Mouse (Mus musculus) heart, postnatal 0 days (tissue): ENCODE measurements around the gene Exoc6. TPM values are rescaled to one million over a fixed set of nuclear protein-coding genes. Genes with fewer than 3 reads are reported as not detected.

Source experiments
- ATAC-seq: fragments of 200-750 bp; cut with Nextera tagmentation; 2 replicates; pipeline ENCODE4 v1.8.0; 2017; ENCODE audit warnings: low read depth, moderate number of reproducible peaks, moderate library complexity; ENCODE audit not compliant: insufficient read depth
- DNase-seq: peaks from one replicate; pipeline ENCODE4 v3.0.0-alpha.2; 2016; ENCODE audit warnings: low spot score
- H3K27ac ChIP-seq: fragments of 300-500 bp; sonication (generic); 2 replicates; pipeline ENCODE4 v1.5.1; 2014; ENCODE audit warnings: low read depth, mild to moderate bottlenecking
- H3K27me3 ChIP-seq: fragments of 300-500 bp; sonication (generic); 2 replicates; pipeline ENCODE4 v1.6.1; 2014; ENCODE audit warnings: low read length, mixed read lengths; ENCODE audit not compliant: control insufficient read depth, insufficient read depth
- H3K36me3 ChIP-seq: fragments of 300-500 bp; sonication (generic); replicated peaks from 2 replicates; pipeline ENCODE4 v1.6.1; 2014; ENCODE audit warnings: low read length, mixed read lengths; ENCODE audit not compliant: control insufficient read depth, insufficient read depth
- H3K4me1 ChIP-seq: fragments of 300-500 bp; sonication (generic); 2 replicates; pipeline ENCODE4 v1.6.1; 2014; ENCODE audit warnings: antibody characterized with exemption; ENCODE audit not compliant: control insufficient read depth, insufficient read depth
- H3K4me2 ChIP-seq: fragments of 300-500 bp; sonication (generic); 2 replicates; pipeline ENCODE4 v1.6.1; 2014; ENCODE audit warnings: low read depth, mild to moderate bottlenecking, low read length, moderate library complexity
- H3K4me3 ChIP-seq: fragments of 300-500 bp; sonication (generic); 2 replicates; pipeline ENCODE4 v1.5.1; 2014; ENCODE audit warnings: low read depth, low read length
- H3K9ac ChIP-seq: fragments of 300-500 bp; sonication (generic); replicated peaks from 2 replicates; pipeline ENCODE4 v1.6.1; 2014; ENCODE audit warnings: low read depth, low read length, mixed read lengths
- H3K9me3 ChIP-seq: fragments of 300-500 bp; sonication (generic); replicated peaks from 2 replicates; pipeline ENCODE4 v1.6.1; 2016; ENCODE audit warnings: low read length; ENCODE audit not compliant: control insufficient read depth
- CTCF ChIP-seq: IDR thresholded peaks from 2 replicates; pipeline ENCODE4 v1.5.1; 2016; ENCODE audit warnings: antibody characterized with exemption, control low read depth, low read depth
- EP300 ChIP-seq: IDR thresholded peaks from 2 replicates; pipeline ENCODE4 v1.6.1; 2016; ENCODE audit warnings: antibody characterized with exemption, low read depth
- WGBS: fragments of 180-500 bp; shearing (Covaris S2); extraction: QIAGEN DNeasy Blood & Tissue Kit; methylation state at CpG from one replicate; pipeline ENCODE4 v1.1.7; 2014; 5-methylcytosine and 5-hydroxymethylcytosine counted together
- polyA plus RNA-seq: library from polyadenylated mRNA; unstranded; fragments of >200 nt; fragmentation: Nextera tagmentation; extraction: Ambion mirVana; gene quantifications from 2 replicates; pipeline ENCODE4 v1.2.1, GENCODE M21; 2015
- total RNA-seq: library from RNA; depleted of rRNA; stranded (reverse); fragments of >200 nt; gene quantifications from 2 replicates; pipeline ENCODE4 v1.2.3, GENCODE M21; 2014; ENCODE audit warnings: low replicate concordance; rRNA removed

Gene Exoc6
- total and polyA plus RNA-seq, 2 experiments from 2014 or later, result 20.8 to 24.2 TPM

- DNase-seq, result no peak
- ATAC-seq, result no peak
- Histone ChIP-seq H3K9ac (no peak overlapping the region), H3K27ac (no peak overlapping the region), H3K9me3 (0 out of 2 replicates have a peak, but pooled peaks cover 3% of the 10 kb centered on the region), H3K4me3 (no peak overlapping the region), H3K36me3 (no peaks in the 10 kb centered on the region), H3K4me1 (no peaks in the 10 kb centered on the region), H3K27me3 (no peaks in the 10 kb centered on the region), H3K4me2 (no peak overlapping the region)
- WGBS, result 77% methylated on average over 7 of the region's 7 CpGs
- TF ChIP-seq EP300, result no peak
- no peak for TF ChIP-seq CTCF
Observed at GRCm38 (mm10) chr19:37726585-37726984, 176.4 kb downstream of the Exoc6 start.

- Histone ChIP-seq H3K27ac (no peak overlapping the region), H3K4me2 (no peak overlapping the region), H3K9ac (no peak overlapping the region), H3K36me3 (no peaks in the 10 kb centered on the region), H3K4me3 (no peak overlapping the region), H3K4me1 (no peaks in the 10 kb centered on the region), H3K9me3 (0 out of 2 replicates have a peak, but pooled peaks cover 3% of the 10 kb centered on the region), H3K27me3 (no peaks in the 10 kb centered on the region)
- DNase-seq (no peak), ATAC-seq (no peak)
- no peak for TF ChIP-seq EP300
- TF ChIP-seq CTCF, result no peak
- 87% methylated on average over 2 of the region's 2 CpGs for WGBS
Observed at GRCm38 (mm10) chr19:37727366-37727765, 177.1 kb downstream of the Exoc6 start.

Other genes with a start within 250 kb of the Exoc6 start
- gene Ide, start 212.6 kb upstream of the Exoc6 start, total RNA-seq, result 57.5 and 60.8 TPM in 2 replicates
- gene Ide, start 212.6 kb upstream of the Exoc6 start, polyA plus RNA-seq, result 68.0 and 72.6 TPM in 2 replicates
- gene Kif11, start 174.0 kb upstream of the Exoc6 start, total RNA-seq, result 31.4 and 41.5 TPM in 2 replicates
- gene Kif11, start 174.0 kb upstream of the Exoc6 start, polyA plus RNA-seq, result 10.4 and 10.8 TPM in 2 replicates
- 1.3 and 5.2 TPM in 2 replicates for gene Hhex, start 115.6 kb upstream of the Exoc6 start, total RNA-seq
- gene Hhex, start 115.6 kb upstream of the Exoc6 start, polyA plus RNA-seq, result 9.8 and 10.0 TPM in 2 replicates
- not detected in 2 replicates for gene Cyp26c1, start 135.2 kb downstream of the Exoc6 start, total RNA-seq
- gene Cyp26c1, start 135.2 kb downstream of the Exoc6 start, polyA plus RNA-seq, result not detected in 2 replicates
- 0.08 and 0.46 TPM in 2 replicates for gene Cyp26a1, start 147.4 kb downstream of the Exoc6 start, total RNA-seq
- gene Cyp26a1, start 147.4 kb downstream of the Exoc6 start, polyA plus RNA-seq, result 1.3 and 1.6 TPM in 2 replicates